Mouse (Mus musculus) bone marrow macrophage, adult 2 months (primary cell): ENCODE data around the gene Ank3.

Experiments
- CTCF ChIP-seq: IDR thresholded peaks from 2 replicates; pipeline ENCODE4 v1.5.1; 2012; ENCODE audit warnings: low read depth, mild to moderate bottlenecking, low read length, moderate library complexity
- POLR2A ChIP-seq: IDR thresholded peaks from 2 replicates; pipeline ENCODE4 v1.6.1; 2012; ENCODE audit warnings: mild to moderate bottlenecking, low read depth, low read length, borderline replicate concordance

- TF ChIP-seq POLR2A (no peak), CTCF (no peak)
Measured at GRCm38 (mm10) chr10:69916689-69917435, 518.3 kb downstream of the Ank3 start.
